Mouse (Mus musculus): ENCODE measurements around the gene Rspo1.

DNA sequence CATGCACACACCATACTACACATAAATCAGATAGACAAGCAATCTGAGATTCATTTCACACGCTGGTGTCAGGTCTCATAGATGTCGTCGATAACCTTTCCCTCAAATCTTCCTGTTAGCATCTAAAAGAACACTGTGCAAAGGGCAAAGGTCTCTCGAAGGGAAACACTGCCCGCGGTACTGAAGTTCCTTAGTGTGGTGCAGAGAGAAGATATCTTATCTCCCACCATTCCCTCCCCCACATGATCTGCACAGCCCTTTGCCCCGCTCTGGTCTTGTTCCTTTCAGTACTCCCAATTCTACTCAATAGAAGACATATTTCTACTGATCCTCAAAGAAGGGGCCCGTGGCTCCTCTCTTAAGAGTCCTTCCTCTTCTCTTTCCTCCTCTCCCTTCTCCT is 16.7 kb downstream of the Rspo1 start:
- no peak for TF ChIP-seq CTCF (IDR thresholded peaks at IDR 0.05; ENCODE audit: control insufficient read depth, insufficient read depth, insufficient read length)
- no peak for TF ChIP-seq CEBPB (IDR thresholded peaks at IDR 0.05; ENCODE audit: low read depth)

All from C2C12 (cell line).